Mouse (Mus musculus) left cerebral cortex, postnatal 36 days (tissue): ENCODE measurements around the gene Baiap2l1. TPM values are rescaled to one million over a fixed set of nuclear protein-coding genes. Genes with fewer than 3 reads are reported as not detected.

ENCODE experiments used
- total RNA-seq, 2 experiments: library from RNA; stranded (reverse); gene quantifications; 2 replicates each; pipeline ENCODE4 v1.2.3; 2021

Baiap2l1 gene
- total RNA-seq, 2 experiments from 2014 or later, result 0.37 to 0.61 TPM

Other genes with a start within 250 kb of the Baiap2l1 start
- under 1 TPM; 0.22 to 0.43 TPM for gene Bhlha15, start 167.8 kb downstream of the Baiap2l1 start, total RNA-seq
- gene Tecpr1, start 134.5 kb downstream of the Baiap2l1 start, total RNA-seq, result 10 to 100 TPM; 86.2 to 93.0 TPM
- 10 to 100 TPM; 68.4 to 79.1 TPM for gene Bri3, start 113.7 kb downstream of the Baiap2l1 start, total RNA-seq
- gene Nptx2, start 187.8 kb upstream of the Baiap2l1 start, total RNA-seq, result 100 to 1,000 TPM; 101 to 102 TPM